Mouse (Mus musculus): Measurements from ENCODE around the gene Krt19. TPM values are rescaled to one million over a fixed set of nuclear protein-coding genes. Genes with fewer than 3 reads are reported as not detected.

Krt19 gene
- polyA plus RNA-seq, 1 experiment: not detected

GRCm38 (mm10) chr11:100168071-100168470 is 19.6 kb upstream of the Krt19 start:
- Histone ChIP-seq H3K36me3 (replicated peaks; ENCODE audit: low read length) (no peaks in the 10 kb centered on the region), H3K27me3 (replicated peaks) (peaks cover 11% of the 10 kb centered on the region), H3K4me3 (replicated peaks) (no peak overlapping the region), H3K4me1 (no peaks in the 10 kb centered on the region), H3K9me3 (no peaks in the 10 kb centered on the region)
- TF ChIP-seq FLI1 (IDR thresholded peaks at IDR 0.05; ENCODE audit: low read length) (no peak), GATA1 (IDR thresholded peaks at IDR 0.05; ENCODE audit: borderline replicate concordance, low read length) (no peak)

- no peak overlapping the region for H3K4me3 ChIP-seq (replicated peaks)
- TF ChIP-seq FLI1 (IDR thresholded peaks at IDR 0.05; ENCODE audit: low read length) (no peak), GATA1 (IDR thresholded peaks at IDR 0.05; ENCODE audit: borderline replicate concordance, low read length) (no peak)
- no peaks in the 10 kb centered on the region for H3K4me1 ChIP-seq
- no peaks in the 10 kb centered on the region for H3K9me3 ChIP-seq
- H3K36me3 ChIP-seq (replicated peaks; ENCODE audit: low read length): no peaks in the 10 kb centered on the region
- H3K27me3 ChIP-seq (replicated peaks): peaks cover 7% of the 10 kb centered on the region
These were observed 15.9 kb upstream of the Krt19 start for GRCm38 (mm10) chr11:100164392-100164791.

DNA sequence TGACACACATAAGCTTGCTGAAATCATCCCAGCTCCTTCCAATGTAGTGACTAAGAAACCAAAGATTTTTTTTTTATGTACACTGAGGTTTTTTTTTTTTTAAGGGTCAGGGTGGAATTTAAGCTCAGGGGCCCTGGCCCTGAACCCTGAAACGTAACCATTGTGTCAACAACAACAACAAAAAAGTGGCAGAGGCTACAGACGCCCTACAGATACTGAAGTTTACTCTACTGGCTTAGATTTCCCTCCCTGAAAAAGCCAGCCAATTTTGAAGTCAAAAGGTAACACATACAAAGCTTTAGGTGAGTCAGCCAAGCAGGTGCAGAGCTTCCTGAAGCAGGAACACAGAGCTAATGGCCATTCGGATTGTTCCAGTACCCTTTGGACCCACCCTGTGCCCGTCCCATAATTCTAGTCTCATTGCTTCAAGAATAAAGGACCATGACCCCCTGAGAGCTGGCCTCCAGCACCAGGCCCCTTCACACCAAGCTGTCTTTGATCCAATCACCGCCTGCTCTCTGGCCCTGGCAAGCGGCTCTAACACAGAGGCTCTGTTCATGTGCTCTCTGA is 9.5 kb upstream of the Krt19 start:
- H3K27me3 ChIP-seq (replicated peaks): peaks cover 5% of the 10 kb centered on the region
- TF ChIP-seq FLI1 (IDR thresholded peaks at IDR 0.05; ENCODE audit: low read length) (no peak), GATA1 (IDR thresholded peaks at IDR 0.05; ENCODE audit: borderline replicate concordance, low read length) (no peak)

DNA sequence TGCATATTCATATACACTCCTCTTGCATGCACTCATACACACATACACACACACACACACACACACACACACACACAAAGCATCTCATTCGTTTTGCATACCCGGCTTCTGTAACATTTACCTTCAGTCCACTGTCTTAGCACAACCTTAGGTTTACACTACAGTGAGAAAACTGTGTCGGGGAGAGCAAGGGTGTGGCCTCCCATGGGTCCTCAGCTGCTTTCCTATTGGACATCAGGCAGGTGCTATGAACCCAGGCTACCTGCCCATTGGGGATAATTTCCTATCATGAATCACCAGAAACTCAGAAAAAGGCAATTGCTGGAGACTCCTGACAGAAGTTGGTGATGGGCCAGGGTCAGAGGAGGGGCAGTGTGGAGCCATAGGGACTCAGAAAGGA is 8.9 kb upstream of the Krt19 start:
- Histone ChIP-seq H3K36me3 (replicated peaks; ENCODE audit: low read length) (no peaks in the 10 kb centered on the region), H3K4me1 (no peaks in the 10 kb centered on the region), H3K27me3 (replicated peaks) (peaks cover 5% of the 10 kb centered on the region), H3K4me3 (replicated peaks) (no peak overlapping the region), H3K9me3 (no peaks in the 10 kb centered on the region)
- TF ChIP-seq FLI1 (IDR thresholded peaks at IDR 0.05; ENCODE audit: low read length): no peak
- no peak for TF ChIP-seq GATA1 (IDR thresholded peaks at IDR 0.05; ENCODE audit: borderline replicate concordance, low read length)

More for the DNA sequence above, 9.5 kb upstream of the Krt19 start:
- no peak overlapping the region for H3K4me3 ChIP-seq (replicated peaks)
- no peaks in the 10 kb centered on the region for H3K36me3 ChIP-seq (replicated peaks; ENCODE audit: low read length)
- no peaks in the 10 kb centered on the region for H3K4me1 ChIP-seq
- H3K9me3 ChIP-seq: no peaks in the 10 kb centered on the region

GRCm38 (mm10) chr11:100155497-100156255 is 7.2 kb upstream of the Krt19 start:
- no peak for TF ChIP-seq FLI1 (IDR thresholded peaks at IDR 0.05; ENCODE audit: low read length)
- no peak for TF ChIP-seq GATA1 (IDR thresholded peaks at IDR 0.05; ENCODE audit: borderline replicate concordance, low read length)
- Histone ChIP-seq H3K9me3 (no peaks in the 10 kb centered on the region), H3K27me3 (replicated peaks) (peaks cover 5% of the 10 kb centered on the region), H3K4me3 (replicated peaks) (no peak overlapping the region), H3K4me1 (no peaks in the 10 kb centered on the region), H3K36me3 (replicated peaks; ENCODE audit: low read length) (no peaks in the 10 kb centered on the region)

- TF ChIP-seq GATA1 (IDR thresholded peaks at IDR 0.05; ENCODE audit: borderline replicate concordance, low read length) (no peak), FLI1 (IDR thresholded peaks at IDR 0.05; ENCODE audit: low read length) (no peak)
- peaks cover 33% of the 10 kb centered on the region for H3K27me3 ChIP-seq (replicated peaks)
These were observed 705 bp downstream of the Krt19 start for GRCm38 (mm10) chr11:100147566-100148353.

DNA sequence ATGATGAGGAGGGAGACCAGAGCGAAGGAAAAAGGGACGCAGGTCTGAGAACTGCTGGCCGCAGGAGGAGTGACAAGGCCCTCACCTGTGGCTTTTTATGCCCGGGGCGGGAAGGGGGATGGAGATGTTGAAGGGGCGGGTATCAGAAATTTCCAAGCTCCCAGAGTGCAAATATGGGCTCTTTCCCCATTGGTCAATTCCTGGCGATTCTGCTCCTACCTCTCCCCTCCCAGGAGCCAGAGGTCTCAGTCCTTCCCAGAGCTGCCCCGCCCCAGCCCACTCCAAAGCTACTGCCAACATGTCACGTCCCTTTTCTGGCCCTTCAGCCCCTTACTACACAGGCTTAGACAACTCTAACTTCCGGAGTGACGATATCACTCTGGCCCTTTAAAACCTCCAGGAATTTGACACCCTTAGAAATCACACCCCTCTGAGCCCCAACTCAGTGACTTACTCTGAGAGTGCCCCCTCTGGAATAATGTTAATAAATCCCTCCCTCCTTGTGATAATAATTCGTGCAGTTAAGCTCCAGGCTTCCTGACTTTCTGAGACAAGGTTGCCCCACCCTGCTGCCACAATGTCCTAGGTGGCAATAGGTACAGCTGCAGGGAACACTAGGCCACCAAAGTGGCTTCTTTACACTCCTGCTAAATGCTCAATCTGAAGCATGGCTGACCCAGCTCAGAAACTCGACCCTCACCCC is 2.5 kb downstream of the Krt19 start:
- Histone ChIP-seq H3K4me3 (replicated peaks) (no peak overlapping the region), H3K4me1 (no peaks in the 10 kb centered on the region), H3K36me3 (replicated peaks; ENCODE audit: low read length) (no peaks in the 10 kb centered on the region), H3K9me3 (0 out of 2 replicates have a peak, but pooled peaks cover 3% of the 10 kb centered on the region), H3K27me3 (replicated peaks) (peaks cover 33% of the 10 kb centered on the region)
- TF ChIP-seq GATA1 (IDR thresholded peaks at IDR 0.05; ENCODE audit: borderline replicate concordance, low read length) (no peak), FLI1 (IDR thresholded peaks at IDR 0.05; ENCODE audit: low read length) (no peak)

More at GRCm38 (mm10) chr11:100147566-100148353, 705 bp downstream of the Krt19 start:
- no peak overlapping the region for H3K4me3 ChIP-seq (replicated peaks)
- H3K4me1 ChIP-seq: no peaks in the 10 kb centered on the region
- no peaks in the 10 kb centered on the region for H3K36me3 ChIP-seq (replicated peaks; ENCODE audit: low read length)
- H3K9me3 ChIP-seq: 0 out of 2 replicates have a peak, but pooled peaks cover 3% of the 10 kb centered on the region

- Histone ChIP-seq H3K4me1 (no peaks in the 10 kb centered on the region), H3K4me3 (replicated peaks) (no peak overlapping the region), H3K27me3 (replicated peaks) (peaks cover 35% of the 10 kb centered on the region), H3K9me3 (0 out of 2 replicates have a peak, but pooled peaks cover 3% of the 10 kb centered on the region), H3K36me3 (replicated peaks; ENCODE audit: low read length) (no peaks in the 10 kb centered on the region)
- no peak for TF ChIP-seq GATA1 (IDR thresholded peaks at IDR 0.05; ENCODE audit: borderline replicate concordance, low read length)
- no peak for TF ChIP-seq FLI1 (IDR thresholded peaks at IDR 0.05; ENCODE audit: low read length)
These were observed 3.4 kb downstream of the Krt19 start for GRCm38 (mm10) chr11:100145104-100145503.

DNA sequence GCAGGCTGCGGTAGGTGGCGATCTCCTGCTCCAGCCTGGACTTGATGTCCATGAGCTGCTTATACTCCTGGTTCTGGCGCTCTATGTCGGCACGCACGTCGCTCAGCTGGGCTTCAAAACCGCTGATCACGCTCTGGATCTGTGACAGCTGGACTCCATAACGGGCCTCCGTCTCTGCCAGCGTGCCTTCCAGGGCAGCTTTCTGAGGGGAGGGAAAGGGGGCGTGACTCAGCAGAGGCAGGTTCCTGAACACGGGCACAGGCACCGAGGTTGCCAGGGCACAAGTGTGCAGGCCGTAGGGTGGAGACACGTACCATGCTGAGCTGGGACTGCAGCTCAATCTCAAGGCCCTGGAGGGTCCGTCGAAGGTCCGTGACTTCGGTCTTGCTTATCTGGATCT is 7.5 kb downstream of the Krt19 start:
- H3K4me3 ChIP-seq (replicated peaks): no peak overlapping the region
- H3K9me3 ChIP-seq: 0 out of 2 replicates have a peak, but pooled peaks cover 3% of the 10 kb centered on the region
- peaks cover 27% of the 10 kb centered on the region for H3K27me3 ChIP-seq (replicated peaks)
- no peaks in the 10 kb centered on the region for H3K4me1 ChIP-seq
- H3K36me3 ChIP-seq (replicated peaks; ENCODE audit: low read length): no peaks in the 10 kb centered on the region
- TF ChIP-seq FLI1 (IDR thresholded peaks at IDR 0.05; ENCODE audit: low read length): no peak
- no peak for TF ChIP-seq GATA1 (IDR thresholded peaks at IDR 0.05; ENCODE audit: borderline replicate concordance, low read length)
